Mouse (Mus musculus) splenic B cell, adult 2 months (primary cell): ENCODE results near the gene Bcl2l13.

Source experiments
- DNase-seq: peaks from one replicate; pipeline ENCODE4 v3.0.0-alpha.2; 2011; ENCODE audit warnings: low read depth, low spot score
- H3K27me3 ChIP-seq: 2 replicates; pipeline ENCODE4 v1.6.1; 2012; ENCODE audit warnings: mild to moderate bottlenecking, low read length, moderate library complexity, mixed read lengths; ENCODE audit not compliant: control insufficient read depth, poor library complexity, insufficient read depth, severe bottlenecking
- H3K36me3 ChIP-seq: 2 replicates; pipeline ENCODE4 v1.6.1; 2012; ENCODE audit warnings: mild to moderate bottlenecking, low read length, moderate library complexity, mixed read lengths; ENCODE audit not compliant: control insufficient read depth, poor library complexity, insufficient read depth, severe bottlenecking

The Bcl2l13 gene

GRCm38 (mm10) chr6:120819294-120819693 is 16.7 kb upstream of the Bcl2l13 start:
- DNase-seq, result no peak
- no peaks in the 10 kb centered on the region for H3K27me3 ChIP-seq
- peaks cover 8% of the 10 kb centered on the region; the same call in 1 of the 2 replicates for H3K36me3 ChIP-seq

GRCm38 (mm10) chr6:120820144-120820543 is 15.9 kb upstream of the Bcl2l13 start:
- DNase-seq, result no peak
- Histone ChIP-seq H3K27me3 (no peaks in the 10 kb centered on the region), H3K36me3 (peaks cover 8% of the 10 kb centered on the region; the same call in 1 of the 2 replicates)

- DNase-seq, result no peak
- Histone ChIP-seq H3K27me3 (no peaks in the 10 kb centered on the region), H3K36me3 (peaks cover 8% of the 10 kb centered on the region; the same call in 1 of the 2 replicates)
These were observed 15.1 kb upstream of the Bcl2l13 start for GRCm38 (mm10) chr6:120820941-120821340.

GRCm38 (mm10) chr6:120821715-120822114 is 14.3 kb upstream of the Bcl2l13 start:
- no peaks in the 10 kb centered on the region for H3K27me3 ChIP-seq
- DNase-seq, result no peak
- H3K36me3 ChIP-seq, result peaks cover 8% of the 10 kb centered on the region; the same call in 1 of the 2 replicates

GRCm38 (mm10) chr6:120822307-120822928 is 13.6 kb upstream of the Bcl2l13 start, which contains the start of gene Atp6v1e1:
TSS of gene Atp6v1e1 (minus strand) at chr6:120822793.
- H3K36me3 ChIP-seq, result peaks cover 6% of the 10 kb centered on the region; the same call in 1 of the 2 replicates
- DNase-seq, result peak; percentile 97
- H3K27me3 ChIP-seq, result no peaks in the 10 kb centered on the region

- H3K36me3 ChIP-seq, result peaks cover 5% of the 10 kb centered on the region; the same call in 1 of the 2 replicates
- DNase-seq, result peak; percentile 48
- H3K27me3 ChIP-seq, result no peaks in the 10 kb centered on the region
These were observed 12.9 kb upstream of the Bcl2l13 start for GRCm38 (mm10) chr6:120822937-120823614.

GRCm38 (mm10) chr6:120830056-120830455 is 6.0 kb upstream of the Bcl2l13 start:
- H3K36me3 ChIP-seq, result no peaks in the 10 kb centered on the region
- DNase-seq, result no peak
- no peaks in the 10 kb centered on the region for H3K27me3 ChIP-seq

GRCm38 (mm10) chr6:120830866-120831608 is 5.0 kb upstream of the Bcl2l13 start:
- no peak for DNase-seq
- Histone ChIP-seq H3K36me3 (no peaks in the 10 kb centered on the region), H3K27me3 (no peaks in the 10 kb centered on the region)

GRCm38 (mm10) chr6:120832097-120832496 is 3.9 kb upstream of the Bcl2l13 start:
- no peak for DNase-seq

GRCm38 (mm10) chr6:120834766-120835321 is 1.2 kb upstream of the Bcl2l13 start:
- Histone ChIP-seq H3K27me3 (no peaks in the 10 kb centered on the region), H3K36me3 (no peaks in the 10 kb centered on the region; the same call in 1 of the 2 replicates)
- DNase-seq, result no peak

More at GRCm38 (mm10) chr6:120832097-120832496, 3.9 kb upstream of the Bcl2l13 start:
- H3K36me3 ChIP-seq, result no peaks in the 10 kb centered on the region
- no peaks in the 10 kb centered on the region for H3K27me3 ChIP-seq

- peak; percentile 50 for DNase-seq
- no peaks in the 10 kb centered on the region for H3K27me3 ChIP-seq
These were observed 558 bp downstream of the Bcl2l13 start for GRCm38 (mm10) chr6:120836389-120837151.

GRCm38 (mm10) chr6:120837152-120837530 is 1.1 kb downstream of the Bcl2l13 start:
- Histone ChIP-seq H3K36me3 (no peaks in the 10 kb centered on the region; the same call in 1 of the 2 replicates), H3K27me3 (no peaks in the 10 kb centered on the region)
- no peak for DNase-seq

More at GRCm38 (mm10) chr6:120836389-120837151, 558 bp downstream of the Bcl2l13 start:
- H3K36me3 ChIP-seq, result no peaks in the 10 kb centered on the region; the same call in 1 of the 2 replicates

- no peaks in the 10 kb centered on the region; the same call in 1 of the 2 replicates for H3K36me3 ChIP-seq
- DNase-seq, result no peak
These were observed 4.2 kb downstream of the Bcl2l13 start for GRCm38 (mm10) chr6:120840258-120840657.

GRCm38 (mm10) chr6:120841754-120842153 is 5.7 kb downstream of the Bcl2l13 start:
- H3K27me3 ChIP-seq, result no peaks in the 10 kb centered on the region
- no peaks in the 10 kb centered on the region; the same call in 1 of the 2 replicates for H3K36me3 ChIP-seq
- DNase-seq, result no peak

More at GRCm38 (mm10) chr6:120840258-120840657, 4.2 kb downstream of the Bcl2l13 start:
- H3K27me3 ChIP-seq, result no peaks in the 10 kb centered on the region
